Mouse (Mus musculus) heart, embryonic 10.5 days (tissue): ENCODE data around the gene Tmem121. TPM values are rescaled to one million over a fixed set of nuclear protein-coding genes. Genes with fewer than 3 reads are reported as not detected.

Experiments
- DNase-seq: peaks from one replicate; pipeline ENCODE4 v3.0.0-alpha.2; 2017; ENCODE audit warnings: low spot score
- H3K27ac ChIP-seq: fragments of 300-500 bp; sonication (generic); 2 replicates; pipeline ENCODE4 v1.5.1; 2016; ENCODE audit warnings: mild to moderate bottlenecking
- H3K27me3 ChIP-seq: fragments of 300-500 bp; sonication (generic); 2 replicates; pipeline ENCODE4 v1.6.1; 2016; ENCODE audit warnings: mild to moderate bottlenecking; ENCODE audit not compliant: poor library complexity, insufficient read depth, severe bottlenecking
- H3K36me3 ChIP-seq: fragments of 300-500 bp; sonication (generic); 2 replicates; pipeline ENCODE4 v1.6.1; 2016; ENCODE audit warnings: mild to moderate bottlenecking, moderate library complexity
- H3K4me1 ChIP-seq: fragments of 300-500 bp; sonication (generic); 2 replicates; pipeline ENCODE4 v1.6.1; 2016; ENCODE audit warnings: mild to moderate bottlenecking
- H3K4me3 ChIP-seq: fragments of 300-500 bp; sonication (generic); 2 replicates; pipeline ENCODE4 v1.5.1; 2016; ENCODE audit warnings: mild to moderate bottlenecking, moderate library complexity
- H3K9me3 ChIP-seq: fragments of 300-500 bp; sonication (generic); 2 replicates; pipeline ENCODE4 v1.6.1; 2016; ENCODE audit warnings: mild to moderate bottlenecking, moderate library complexity
- WGBS: fragments of 180-500 bp; shearing (Covaris S2); methylation state at CpG from one replicate; pipeline ENCODE4 v1.1.7; 2016; 5-methylcytosine and 5-hydroxymethylcytosine counted together
- polyA plus RNA-seq: library from polyadenylated mRNA; unstranded; fragments of >200 nt; fragmentation: Nextera tagmentation; extraction: Ambion mirVana; gene quantifications from 2 replicates; pipeline ENCODE4 v1.2.1, GENCODE M21; 2016

Tmem121 gene
- 2.6 and 6.1 TPM in 2 replicates for polyA plus RNA-seq

- WGBS = 2% methylated on average over 63 of the region's 63 CpGs
- H3K27me3 ChIP-seq = peaks cover 67% of the 10 kb centered on the region
- H3K27ac ChIP-seq = peak within 1 kb of the TSS; percentile 62
- H3K9me3 ChIP-seq = no peaks in the 10 kb centered on the region
- H3K4me1 ChIP-seq = peaks cover 30% of the 10 kb centered on the region
- DNase-seq = no peak
- H3K4me3 ChIP-seq = peak within 1 kb of the TSS; percentile 73
- H3K36me3 ChIP-seq = no peaks in the 10 kb centered on the region
These were observed at the start of gene Tmem121 for GRCm38 (mm10) chr12:113185442-113186291. TSS of gene Tmem121 (plus strand) at chr12:113185930.

- H3K4me1 ChIP-seq = peaks cover 88% of the 10 kb centered on the region
- H3K27me3 ChIP-seq = no peaks in the 10 kb centered on the region
- 72% methylated on average over 17 of the region's 17 CpGs for WGBS
- H3K9me3 ChIP-seq = no peaks in the 10 kb centered on the region
- DNase-seq = no peak
- H3K4me3 ChIP-seq = no peak overlapping the region
- H3K27ac ChIP-seq = peak overlapping the region; percentile 85
- H3K36me3 ChIP-seq = peaks cover 64% of the 10 kb centered on the region
These were observed 49.2 kb upstream of the Tmem121 start for GRCm38 (mm10) chr12:113136492-113137020.

GRCm38 (mm10) chr12:113137260-113138213 lies 48.2 kb upstream of the Tmem121 start:
- no peaks in the 10 kb centered on the region for H3K27me3 ChIP-seq
- H3K36me3 ChIP-seq = peaks cover 57% of the 10 kb centered on the region
- peak overlapping the region; percentile 91 for H3K27ac ChIP-seq
- H3K4me1 ChIP-seq = peaks cover 90% of the 10 kb centered on the region
- no peaks in the 10 kb centered on the region for H3K9me3 ChIP-seq
- H3K4me3 ChIP-seq = no peak overlapping the region
- WGBS = 59% methylated on average over 18 of the region's 18 CpGs
- DNase-seq = no peak

- 46% methylated on average over 6 of the region's 6 CpGs for WGBS
- H3K4me1 ChIP-seq = peaks cover 90% of the 10 kb centered on the region
- DNase-seq = no peak
- H3K4me3 ChIP-seq = 0 out of 2 replicates have a peak overlapping the region, but pooled peaks have one; percentile 82
- no peaks in the 10 kb centered on the region for H3K9me3 ChIP-seq
- H3K27ac ChIP-seq = peak overlapping the region; percentile 91
- peaks cover 55% of the 10 kb centered on the region for H3K36me3 ChIP-seq
- H3K27me3 ChIP-seq = no peaks in the 10 kb centered on the region
These were observed 47.4 kb upstream of the Tmem121 start for GRCm38 (mm10) chr12:113138291-113138690.

- H3K36me3 ChIP-seq = peaks cover 55% of the 10 kb centered on the region
- H3K27ac ChIP-seq = peak overlapping the region; percentile 91
- WGBS = 42% methylated on average over 11 of the region's 11 CpGs
- no peaks in the 10 kb centered on the region for H3K9me3 ChIP-seq
- no peaks in the 10 kb centered on the region for H3K27me3 ChIP-seq
- peak overlapping the region; percentile 82 for H3K4me3 ChIP-seq
- H3K4me1 ChIP-seq = peaks cover 90% of the 10 kb centered on the region
- DNase-seq = no peak
These were observed 46.5 kb upstream of the Tmem121 start for GRCm38 (mm10) chr12:113138901-113139864.

GRCm38 (mm10) chr12:113139908-113140615 lies 45.7 kb upstream of the Tmem121 start, which contains the start of gene Crip2:
TSS of gene Crip2 (plus strand) at chr12:113140236.
- Histone ChIP-seq H3K4me1 (peaks cover 91% of the 10 kb centered on the region), H3K4me3 (peak within 1 kb of the TSS; percentile 82), H3K36me3 (peaks cover 55% of the 10 kb centered on the region), H3K27ac (peak within 1 kb of the TSS; percentile 91), H3K9me3 (no peaks in the 10 kb centered on the region), H3K27me3 (no peaks in the 10 kb centered on the region)
- under 1% methylated on average over 68 of the region's 68 CpGs for WGBS
- DNase-seq = peak; percentile 97

GRCm38 (mm10) chr12:113140616-113141411 lies 44.9 kb upstream of the Tmem121 start:
- Histone ChIP-seq H3K9me3 (no peaks in the 10 kb centered on the region), H3K4me1 (peaks cover 91% of the 10 kb centered on the region), H3K27me3 (no peaks in the 10 kb centered on the region), H3K27ac (peak overlapping the region; percentile 91), H3K4me3 (peak overlapping the region; percentile 82), H3K36me3 (peaks cover 55% of the 10 kb centered on the region)
- WGBS = 2% methylated on average over 49 of the region's 49 CpGs
- DNase-seq = no peak

- Histone ChIP-seq H3K4me1 (peaks cover 91% of the 10 kb centered on the region), H3K27me3 (no peaks in the 10 kb centered on the region), H3K27ac (peak overlapping the region; percentile 91), H3K9me3 (no peaks in the 10 kb centered on the region), H3K36me3 (peaks cover 49% of the 10 kb centered on the region), H3K4me3 (peak overlapping the region; percentile 82)
- 28% methylated on average over 8 of the region's 8 CpGs for WGBS
- DNase-seq = no peak
These were observed 44.2 kb upstream of the Tmem121 start for GRCm38 (mm10) chr12:113141531-113141973.

GRCm38 (mm10) chr12:113142021-113142975 lies 43.4 kb upstream of the Tmem121 start:
- H3K36me3 ChIP-seq = peaks cover 42% of the 10 kb centered on the region
- no peaks in the 10 kb centered on the region for H3K27me3 ChIP-seq
- WGBS = 11% methylated on average over 15 of the region's 15 CpGs
- no peaks in the 10 kb centered on the region for H3K9me3 ChIP-seq
- H3K4me3 ChIP-seq = peak overlapping the region; percentile 82
- H3K27ac ChIP-seq = peak overlapping the region; percentile 91
- peaks cover 91% of the 10 kb centered on the region for H3K4me1 ChIP-seq
- peak; percentile 94 for DNase-seq

GRCm38 (mm10) chr12:113143164-113143563 lies 42.6 kb upstream of the Tmem121 start:
- peak overlapping the region; percentile 82 for H3K4me3 ChIP-seq
- H3K27ac ChIP-seq = peak overlapping the region; percentile 91
- no peaks in the 10 kb centered on the region for H3K9me3 ChIP-seq
- peaks cover 35% of the 10 kb centered on the region for H3K36me3 ChIP-seq
- no peaks in the 10 kb centered on the region for H3K27me3 ChIP-seq
- no peak for DNase-seq
- H3K4me1 ChIP-seq = peaks cover 91% of the 10 kb centered on the region
- 39% methylated on average over 7 of the region's 7 CpGs for WGBS
